Mouse (Mus musculus): Measurements from ENCODE around the gene Ilkap. TPM values are rescaled to one million over a fixed set of nuclear protein-coding genes. Genes with fewer than 3 reads are reported as not detected.

Gene Ilkap
- polyA plus RNA-seq, 1 experiment from 2014 or later, result 190 TPM

- peak overlapping the region; percentile 95 for H3K27ac ChIP-seq
- DNase-seq (ENCODE audit: low spot score), result no peak
- WGBS, result 4% methylated on average over 63 of the region's 65 CpGs
- H3K4me1 ChIP-seq, result peaks cover 53% of the 10 kb centered on the region
- peaks cover 10% of the 10 kb centered on the region for H3K36me3 ChIP-seq
- peak overlapping the region; percentile 68 for H3K4me3 ChIP-seq
- no peaks in the 10 kb centered on the region for H3K9me3 ChIP-seq (replicated peaks)
- peaks cover 10% of the 10 kb centered on the region; the same call in 1 of the 2 replicates for H3K27me3 ChIP-seq (ENCODE audit: low read depth, poor library complexity, severe bottlenecking)
Observed at GRCm38 (mm10) chr1:91412286-91413029, 13.8 kb upstream of the Ilkap start.

- Histone ChIP-seq H3K27ac (peak overlapping the region; percentile 95), H3K36me3 (peaks cover 10% of the 10 kb centered on the region), H3K9me3 (replicated peaks) (no peaks in the 10 kb centered on the region), H3K4me1 (peaks cover 53% of the 10 kb centered on the region), H3K27me3 (ENCODE audit: low read depth, poor library complexity, severe bottlenecking) (peaks cover 10% of the 10 kb centered on the region; the same call in 1 of the 2 replicates), H3K4me3 (peak overlapping the region; percentile 68)
- 63% methylated on average over 8 of the region's 8 CpGs for WGBS
- no peak for DNase-seq (ENCODE audit: low spot score)
Observed at GRCm38 (mm10) chr1:91411631-91412285, 13.1 kb upstream of the Ilkap start.

GRCm38 (mm10) chr1:91407819-91408218 is 9.2 kb upstream of the Ilkap start:
- H3K9me3 ChIP-seq (replicated peaks), result no peaks in the 10 kb centered on the region
- H3K27me3 ChIP-seq (ENCODE audit: low read depth, poor library complexity, severe bottlenecking), result peaks cover 21% of the 10 kb centered on the region
- H3K4me1 ChIP-seq, result peaks cover 29% of the 10 kb centered on the region
- H3K27ac ChIP-seq, result no peak overlapping the region
- H3K36me3 ChIP-seq, result peaks cover 10% of the 10 kb centered on the region
- DNase-seq (ENCODE audit: low spot score), result no peak
- WGBS, result 78% methylated on average over 4 of the region's 4 CpGs
- H3K4me3 ChIP-seq, result no peak overlapping the region

DNA sequence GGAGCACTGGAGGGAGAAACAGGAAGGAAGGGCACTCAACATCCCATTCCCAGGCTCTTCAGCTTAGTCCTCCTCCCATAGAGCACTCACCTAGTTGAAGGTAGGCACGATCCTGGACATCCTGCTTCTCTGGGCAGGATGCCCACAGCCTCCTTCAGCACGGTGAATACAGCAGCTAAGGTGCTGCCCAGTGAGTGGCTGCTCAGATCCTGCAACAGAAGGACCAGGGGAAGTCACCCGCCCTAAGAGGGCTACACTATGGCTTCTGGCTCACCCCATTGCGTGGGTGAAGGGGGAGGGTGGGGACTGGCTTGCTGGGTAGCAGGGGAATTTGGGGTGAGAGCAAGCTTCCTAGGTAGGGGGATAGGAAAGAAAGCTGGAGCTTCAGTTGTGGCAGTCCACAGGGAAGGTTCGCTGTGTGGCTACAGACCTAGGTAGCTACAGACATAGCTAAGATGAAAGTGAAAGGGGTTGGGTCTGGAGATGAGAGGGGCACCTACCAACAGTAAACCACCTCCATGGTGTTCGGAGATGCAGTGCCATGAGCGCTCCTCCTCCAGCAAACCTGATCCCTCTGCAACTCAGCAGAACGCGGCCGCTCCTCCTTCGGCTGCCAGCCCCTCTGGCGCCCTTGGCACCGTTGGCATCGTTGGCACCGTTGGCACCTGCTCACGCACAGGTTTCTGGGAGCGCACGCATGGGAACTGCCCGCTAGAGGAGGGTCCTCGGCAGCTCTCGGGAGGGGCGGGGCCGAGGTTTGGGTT is 7.0 kb upstream of the Ilkap start:
- Histone ChIP-seq H3K4me3 (no peak overlapping the region), H3K4me1 (peaks cover 10% of the 10 kb centered on the region), H3K27ac (no peak overlapping the region), H3K27me3 (ENCODE audit: low read depth, poor library complexity, severe bottlenecking) (peaks cover 11% of the 10 kb centered on the region), H3K9me3 (replicated peaks) (no peaks in the 10 kb centered on the region), H3K36me3 (no peaks in the 10 kb centered on the region)
- DNase-seq (ENCODE audit: low spot score), result no peak
- WGBS, result 57% methylated on average over 23 of the region's 23 CpGs

GRCm38 (mm10) chr1:91404976-91405375 is 6.4 kb upstream of the Ilkap start:
- Histone ChIP-seq H3K27me3 (ENCODE audit: low read depth, poor library complexity, severe bottlenecking) (peaks cover 11% of the 10 kb centered on the region), H3K4me3 (no peak overlapping the region), H3K9me3 (replicated peaks) (no peaks in the 10 kb centered on the region), H3K36me3 (no peaks in the 10 kb centered on the region), H3K4me1 (peaks cover 4% of the 10 kb centered on the region), H3K27ac (no peak overlapping the region)
- no peak for DNase-seq (ENCODE audit: low spot score)
- 29% methylated on average over 1 of the region's 1 CpGs for WGBS

- no peak for DNase-seq (ENCODE audit: low spot score)
- H3K36me3 ChIP-seq, result peaks cover 38% of the 10 kb centered on the region
- H3K4me3 ChIP-seq, result peak overlapping the region; percentile 80
- H3K9me3 ChIP-seq (replicated peaks), result no peaks in the 10 kb centered on the region
- H3K27ac ChIP-seq, result peak overlapping the region; percentile 96
- WGBS, result 2% methylated on average over 12 of the region's 12 CpGs
- H3K27me3 ChIP-seq (ENCODE audit: low read depth, poor library complexity, severe bottlenecking), result no peaks in the 10 kb centered on the region
- peaks cover 18% of the 10 kb centered on the region for H3K4me1 ChIP-seq
Observed at GRCm38 (mm10) chr1:91397927-91398259, 722 bp downstream of the Ilkap start.

- no peaks in the 10 kb centered on the region for H3K27me3 ChIP-seq (ENCODE audit: low read depth, poor library complexity, severe bottlenecking)
- no peak overlapping the region for H3K4me3 ChIP-seq
- 94% methylated on average over 5 of the region's 5 CpGs for WGBS
- no peaks in the 10 kb centered on the region for H3K4me1 ChIP-seq
- DNase-seq (ENCODE audit: low spot score), result no peak
- no peaks in the 10 kb centered on the region for H3K9me3 ChIP-seq (replicated peaks)
- peaks cover 100% of the 10 kb centered on the region for H3K36me3 ChIP-seq
- H3K27ac ChIP-seq, result no peak overlapping the region
Observed at GRCm38 (mm10) chr1:91390369-91390768, 8.2 kb downstream of the Ilkap start.

- H3K9me3 ChIP-seq (replicated peaks), result no peaks in the 10 kb centered on the region
- H3K27ac ChIP-seq, result no peak overlapping the region
- no peaks in the 10 kb centered on the region for H3K27me3 ChIP-seq (ENCODE audit: low read depth, poor library complexity, severe bottlenecking)
- no peak for DNase-seq (ENCODE audit: low spot score)
- WGBS, result 92% methylated on average over 4 of the region's 4 CpGs
- peaks cover 96% of the 10 kb centered on the region for H3K36me3 ChIP-seq
- no peaks in the 10 kb centered on the region for H3K4me1 ChIP-seq
- H3K4me3 ChIP-seq, result no peak overlapping the region
Observed at GRCm38 (mm10) chr1:91381091-91381471, 17.5 kb downstream of the Ilkap start.

GRCm38 (mm10) chr1:91380453-91381090 is 18.0 kb downstream of the Ilkap start:
- 68% methylated on average over 7 of the region's 7 CpGs for whole genome bisulfite sequencing
- Histone ChIP-seq H3K9me3 (replicated peaks) (no peaks in the 10 kb centered on the region), H3K27ac (no peak overlapping the region), H3K36me3 (peaks cover 96% of the 10 kb centered on the region), H3K4me3 (no peak overlapping the region), H3K27me3 (ENCODE audit: low read depth, poor library complexity, severe bottlenecking) (no peaks in the 10 kb centered on the region), H3K4me1 (no peaks in the 10 kb centered on the region)
- peak; percentile 78 for DNase-seq (ENCODE audit: low spot score)

DNA sequence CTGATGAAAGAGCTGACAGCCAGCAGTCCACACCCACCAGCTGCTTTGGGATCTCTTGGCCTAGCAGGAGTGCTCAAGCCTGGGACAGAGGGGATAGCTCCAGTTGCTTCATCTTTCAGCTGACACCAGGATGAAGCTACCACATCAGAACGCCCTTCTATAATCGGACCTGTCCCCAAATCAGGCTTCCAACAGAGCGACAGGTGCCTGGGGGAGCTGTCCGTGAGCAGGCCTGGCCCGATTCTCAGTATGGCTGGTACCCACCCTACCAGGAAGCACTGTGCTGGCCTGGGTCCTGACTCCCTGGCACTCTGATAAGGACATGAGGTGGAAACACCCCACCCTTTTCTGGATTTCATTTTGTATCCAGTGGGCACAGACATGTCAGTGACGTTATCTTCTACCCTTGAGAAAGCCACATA is 25.2 kb downstream of the Ilkap start:
- 96% methylated on average over 6 of the region's 6 CpGs for WGBS
- H3K36me3 ChIP-seq, result peaks cover 93% of the 10 kb centered on the region
- H3K27ac ChIP-seq, result no peak overlapping the region
- H3K9me3 ChIP-seq (replicated peaks), result no peaks in the 10 kb centered on the region
- H3K4me3 ChIP-seq, result no peak overlapping the region
- DNase-seq (ENCODE audit: low spot score), result no peak
- 0 out of 2 replicates have a peak, but pooled peaks cover under 1% of the 10 kb centered on the region for H3K27me3 ChIP-seq (ENCODE audit: low read depth, poor library complexity, severe bottlenecking)
- H3K4me1 ChIP-seq, result no peaks in the 10 kb centered on the region

DNA sequence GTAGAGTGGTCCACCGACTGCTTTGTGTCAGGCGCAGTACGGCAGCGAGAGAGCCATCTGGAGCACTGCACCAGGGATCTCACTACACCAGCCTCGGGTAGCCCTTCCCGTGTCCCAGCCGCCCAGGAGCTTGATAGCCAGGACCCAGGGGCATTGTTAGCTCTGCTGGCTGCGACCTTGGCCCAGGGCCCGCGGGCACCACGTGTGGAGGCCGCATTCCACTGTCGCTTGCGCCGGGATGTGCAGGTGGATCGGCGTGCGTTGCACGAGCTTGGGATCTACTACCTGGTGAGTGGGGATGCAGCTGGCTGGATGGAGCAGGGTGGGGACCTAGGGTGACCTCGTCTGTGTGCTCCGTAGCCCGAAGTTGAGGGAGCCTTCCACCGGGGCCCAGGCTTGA is 28.6 kb downstream of the Ilkap start:
- peaks cover 60% of the 10 kb centered on the region for H3K36me3 ChIP-seq
- no peaks in the 10 kb centered on the region for H3K9me3 ChIP-seq (replicated peaks)
- 88% methylated on average over 23 of the region's 23 CpGs for WGBS

GRCm38 (mm10) chr1:91369408-91369807 is 29.2 kb downstream of the Ilkap start:
- H3K36me3 ChIP-seq, result peaks cover 53% of the 10 kb centered on the region
- no peak overlapping the region for H3K27ac ChIP-seq
- peaks cover 18% of the 10 kb centered on the region for H3K4me1 ChIP-seq
- WGBS, result 74% methylated on average over 4 of the region's 4 CpGs
- 0 out of 2 replicates have a peak, but pooled peaks cover 2% of the 10 kb centered on the region for H3K9me3 ChIP-seq (replicated peaks)
- no peak overlapping the region for H3K4me3 ChIP-seq
- DNase-seq (ENCODE audit: low spot score), result no peak
- H3K27me3 ChIP-seq (ENCODE audit: low read depth, poor library complexity, severe bottlenecking), result peaks cover 39% of the 10 kb centered on the region

More for the DNA sequence above, 28.6 kb downstream of the Ilkap start:
- DNase-seq (ENCODE audit: low spot score), result no peak
- no peak overlapping the region for H3K27ac ChIP-seq
- peaks cover 34% of the 10 kb centered on the region for H3K27me3 ChIP-seq (ENCODE audit: low read depth, poor library complexity, severe bottlenecking)
- peaks cover 18% of the 10 kb centered on the region for H3K4me1 ChIP-seq
- no peak overlapping the region for H3K4me3 ChIP-seq
